Mouse (Mus musculus) heart, embryonic 13.5 days (tissue): ENCODE data around the gene Pla2g15. TPM values are rescaled to one million over a fixed set of nuclear protein-coding genes. Genes with fewer than 3 reads are reported as not detected.
A peak's percentile ranks its signal among the peaks of the same experiment; 100 is the strongest.

Experiments
- ATAC-seq: fragments of 200-750 bp; cut with Nextera tagmentation; 2 replicates; pipeline ENCODE4 v1.8.0; 2017; ENCODE audit warnings: moderate TSS enrichment; ENCODE audit not compliant: insufficient number of reproducible peaks, low FRiP score, low TSS enrichment; ENCODE audit errors: extremely low read depth
- H3K27ac ChIP-seq: fragments of 300-500 bp; sonication (generic); replicated peaks from 2 replicates; pipeline ENCODE4 v1.5.1; 2015; ENCODE audit warnings: moderate library complexity, mild to moderate bottlenecking, inconsistent platforms
- H3K27me3 ChIP-seq: fragments of 300-500 bp; sonication (generic); replicated peaks from 2 replicates; pipeline ENCODE4 v1.6.1; 2015; ENCODE audit warnings: mild to moderate bottlenecking, inconsistent platforms
- H3K36me3 ChIP-seq: fragments of 300-500 bp; sonication (generic); 2 replicates; pipeline ENCODE4 v1.6.1; 2015; ENCODE audit warnings: mild to moderate bottlenecking, inconsistent platforms
- H3K4me1 ChIP-seq: fragments of 300-500 bp; sonication (generic); 2 replicates; pipeline ENCODE4 v1.6.1; 2015; ENCODE audit warnings: inconsistent platforms
- H3K4me2 ChIP-seq: fragments of 300-500 bp; sonication (generic); 2 replicates; pipeline ENCODE4 v1.6.1; 2015; ENCODE audit warnings: inconsistent platforms, mild to moderate bottlenecking, moderate library complexity
- H3K4me3 ChIP-seq: fragments of 300-500 bp; sonication (generic); 2 replicates; pipeline ENCODE4 v1.5.1; 2015; ENCODE audit warnings: moderate library complexity, mild to moderate bottlenecking, inconsistent platforms
- H3K9ac ChIP-seq: fragments of 300-500 bp; sonication (generic); 2 replicates; pipeline ENCODE4 v1.6.1; 2015; ENCODE audit warnings: inconsistent platforms, mild to moderate bottlenecking, moderate library complexity
- H3K9me3 ChIP-seq: fragments of 300-500 bp; sonication (generic); 2 replicates; pipeline ENCODE4 v1.6.1; 2016; ENCODE audit warnings: inconsistent platforms
- WGBS: fragments of 180-500 bp; shearing (Covaris S2); methylation state at CpG from one replicate; pipeline ENCODE4 v1.1.7; 2015; ENCODE audit warnings: mixed read lengths; 5-methylcytosine and 5-hydroxymethylcytosine counted together
- polyA plus RNA-seq: library from polyadenylated mRNA; unstranded; fragments of >200 nt; fragmentation: Nextera tagmentation; extraction: Ambion mirVana; gene quantifications from 2 replicates; pipeline ENCODE4 v1.2.1, GENCODE M21; 2015

Pla2g15 gene
- polyA plus RNA-seq, 1 experiment from 2014 or later = 8.4 TPM

DNA sequence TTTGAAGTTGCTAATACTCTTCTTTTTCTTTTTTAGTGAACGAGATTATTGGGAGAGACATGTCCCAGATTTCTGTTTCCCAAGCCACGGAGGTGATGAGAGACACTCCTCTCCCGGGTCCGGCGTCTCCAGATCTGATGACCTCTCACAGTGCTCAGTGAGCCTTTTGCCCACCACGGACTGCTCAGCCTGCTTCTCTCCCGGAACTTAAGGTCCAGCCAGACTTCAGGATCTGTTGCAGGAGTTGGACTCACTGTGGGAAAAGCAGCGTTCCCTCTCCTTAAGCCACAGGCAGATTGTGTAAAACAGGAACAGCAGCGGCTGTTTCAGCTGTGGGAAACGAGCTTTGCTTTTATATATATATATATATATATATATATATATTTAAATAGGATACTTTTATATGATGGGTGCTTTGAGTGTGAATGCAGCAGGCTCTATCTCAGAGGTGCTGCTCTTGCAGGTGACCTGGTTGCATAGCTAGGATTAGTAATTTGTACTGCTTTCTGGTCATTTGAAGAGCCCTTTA, 22.3 kb upstream of the Pla2g15 start:
- H3K27me3 ChIP-seq = peaks cover 7% of the 10 kb centered on the region; the same call in 1 of the 2 replicates
- no peak overlapping the region for H3K9ac ChIP-seq
- peaks cover 76% of the 10 kb centered on the region for H3K36me3 ChIP-seq
- no peak overlapping the region for H3K4me2 ChIP-seq
- no peaks in the 10 kb centered on the region for H3K9me3 ChIP-seq
- ATAC-seq = no peak
- no peak overlapping the region for H3K4me3 ChIP-seq
- no peaks in the 10 kb centered on the region for H3K4me1 ChIP-seq
- H3K27ac ChIP-seq = no peak overlapping the region
- 82% methylated on average over 10 of the region's 10 CpGs for whole genome bisulfite sequencing

GRCm38 (mm10) chr8:106129232-106129930, 20.8 kb upstream of the Pla2g15 start:
- peaks cover 21% of the 10 kb centered on the region for H3K27me3 ChIP-seq
- no peak overlapping the region for H3K4me3 ChIP-seq
- peaks cover 68% of the 10 kb centered on the region for H3K36me3 ChIP-seq
- no peak overlapping the region for H3K4me2 ChIP-seq
- H3K27ac ChIP-seq = no peak overlapping the region
- no peak for ATAC-seq
- no peaks in the 10 kb centered on the region for H3K4me1 ChIP-seq
- H3K9ac ChIP-seq = no peak overlapping the region
- H3K9me3 ChIP-seq = no peaks in the 10 kb centered on the region

DNA sequence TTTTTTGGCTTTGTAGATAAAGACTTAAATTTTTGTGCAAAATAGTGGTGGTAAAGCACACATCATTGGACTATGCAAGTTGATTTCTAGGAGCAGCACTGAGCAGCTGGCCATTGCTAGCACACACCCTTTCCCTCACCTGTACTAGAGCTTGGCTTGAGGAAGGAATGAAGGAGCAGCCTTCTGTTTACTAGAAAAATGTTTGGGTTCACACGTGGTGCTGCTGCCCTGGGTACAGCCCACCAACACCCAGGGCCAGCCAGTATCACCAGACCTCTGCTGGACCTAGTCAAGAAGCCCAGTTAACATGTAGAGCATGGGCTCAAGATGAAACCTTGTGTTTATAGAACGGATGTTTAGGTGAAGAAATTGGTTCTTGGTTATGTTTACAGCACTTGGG, 20.2 kb upstream of the Pla2g15 start:
- no peak overlapping the region for H3K27ac ChIP-seq
- no peaks in the 10 kb centered on the region for H3K9me3 ChIP-seq
- no peak overlapping the region for H3K9ac ChIP-seq
- peaks cover 27% of the 10 kb centered on the region for H3K27me3 ChIP-seq
- no peak overlapping the region for H3K4me2 ChIP-seq
- no peak overlapping the region for H3K4me3 ChIP-seq
- no peak for ATAC-seq
- peaks cover 67% of the 10 kb centered on the region for H3K36me3 ChIP-seq
- 71% methylated on average over 2 of the region's 2 CpGs for WGBS
- H3K4me1 ChIP-seq = peaks cover 1% of the 10 kb centered on the region; the same call in 1 of the 2 replicates

- Histone ChIP-seq H3K4me1 (peaks cover 5% of the 10 kb centered on the region), H3K9ac (no peak overlapping the region), H3K4me2 (no peak overlapping the region), H3K9me3 (no peaks in the 10 kb centered on the region), H3K27me3 (peaks cover 32% of the 10 kb centered on the region), H3K36me3 (peaks cover 67% of the 10 kb centered on the region), H3K4me3 (no peak overlapping the region), H3K27ac (no peak overlapping the region)
- ATAC-seq = no peak
- 82% methylated on average over 2 of the region's 2 CpGs for WGBS
Observed at GRCm38 (mm10) chr8:106130505-106130904, 19.7 kb upstream of the Pla2g15 start.

DNA sequence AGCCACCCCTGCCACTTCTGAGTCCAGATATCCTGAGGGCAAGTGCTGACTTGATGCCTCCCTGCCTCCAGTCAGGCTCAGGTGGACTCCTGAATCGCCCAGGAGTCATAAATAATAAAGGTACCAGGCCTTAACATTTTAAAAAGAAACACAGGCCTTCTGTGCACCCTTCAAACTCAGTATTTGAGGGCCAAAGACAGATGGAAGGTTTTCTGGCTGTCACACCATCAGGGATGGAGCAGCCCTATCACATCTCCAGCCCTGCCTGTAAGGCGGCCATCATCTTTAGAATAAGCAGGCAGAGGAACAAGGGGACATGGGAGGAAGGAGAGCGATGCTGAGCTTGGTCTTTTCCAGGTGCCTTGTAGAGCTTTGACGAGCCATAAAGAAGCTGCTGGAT, 19.2 kb upstream of the Pla2g15 start:
- Histone ChIP-seq H3K4me3 (no peak overlapping the region), H3K4me1 (peaks cover 11% of the 10 kb centered on the region), H3K27me3 (peaks cover 38% of the 10 kb centered on the region), H3K36me3 (peaks cover 66% of the 10 kb centered on the region), H3K9ac (no peak overlapping the region), H3K27ac (no peak overlapping the region), H3K9me3 (no peaks in the 10 kb centered on the region), H3K4me2 (no peak overlapping the region)
- WGBS = 88% methylated on average over 4 of the region's 4 CpGs
- no peak for ATAC-seq

- WGBS = 76% methylated on average over 7 of the region's 7 CpGs
- Histone ChIP-seq H3K4me3 (no peak overlapping the region), H3K9ac (no peak overlapping the region), H3K27me3 (peaks cover 44% of the 10 kb centered on the region), H3K4me1 (peaks cover 17% of the 10 kb centered on the region), H3K4me2 (no peak overlapping the region), H3K27ac (no peak overlapping the region), H3K9me3 (no peaks in the 10 kb centered on the region), H3K36me3 (peaks cover 62% of the 10 kb centered on the region)
- no peak for ATAC-seq
Observed at GRCm38 (mm10) chr8:106131488-106132222, 18.5 kb upstream of the Pla2g15 start.

DNA sequence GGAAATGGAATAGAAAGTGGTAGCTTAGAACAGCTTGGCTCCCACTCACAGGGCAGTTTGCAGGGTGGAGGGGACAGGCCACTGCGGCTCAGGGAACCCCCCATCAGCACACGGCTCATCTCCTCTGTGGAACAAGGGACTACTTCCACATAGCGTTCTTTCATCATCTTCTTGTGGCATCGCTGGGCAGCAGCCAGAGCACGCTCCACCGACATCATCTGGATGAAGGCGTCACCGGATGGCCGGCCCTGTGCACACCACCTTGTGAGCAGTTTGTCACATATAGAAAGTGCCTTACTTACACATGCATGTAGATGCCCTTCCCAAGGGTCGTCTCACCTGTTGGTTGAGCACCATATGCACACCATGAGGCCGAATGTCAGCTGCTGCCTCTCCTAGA, 17.8 kb upstream of the Pla2g15 start:
- WGBS = 87% methylated on average over 11 of the region's 11 CpGs
- H3K27ac ChIP-seq = no peak overlapping the region
- no peaks in the 10 kb centered on the region for H3K9me3 ChIP-seq
- H3K27me3 ChIP-seq = peaks cover 51% of the 10 kb centered on the region
- H3K4me1 ChIP-seq = peaks cover 24% of the 10 kb centered on the region
- ATAC-seq = no peak
- H3K36me3 ChIP-seq = peaks cover 55% of the 10 kb centered on the region
- H3K4me2 ChIP-seq = no peak overlapping the region
- H3K9ac ChIP-seq = no peak overlapping the region
- no peak overlapping the region for H3K4me3 ChIP-seq

DNA sequence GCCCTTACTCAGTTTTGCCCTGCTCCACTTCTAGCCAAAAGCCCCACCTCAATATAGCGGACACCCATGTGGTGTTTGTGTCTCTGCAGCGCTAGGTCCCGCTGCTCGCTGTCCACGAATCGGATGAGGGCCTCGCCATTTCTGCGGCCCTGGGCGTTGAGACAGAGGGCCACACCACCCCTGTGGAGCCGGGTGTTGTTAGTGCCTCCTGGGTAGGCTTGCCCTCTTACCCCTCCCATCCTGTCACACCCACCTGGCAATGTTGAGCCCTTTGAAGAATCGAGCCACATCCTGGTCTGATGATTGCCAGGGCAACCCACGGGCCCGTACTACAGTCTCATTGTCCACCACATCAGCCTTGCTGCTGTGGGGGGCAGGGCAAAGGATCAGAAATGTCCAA, 16.7 kb upstream of the Pla2g15 start:
- 69% methylated on average over 13 of the region's 13 CpGs for WGBS
- peaks cover 53% of the 10 kb centered on the region for H3K27me3 ChIP-seq
- no peak overlapping the region for H3K4me3 ChIP-seq
- no peak overlapping the region for H3K9ac ChIP-seq
- H3K9me3 ChIP-seq = no peaks in the 10 kb centered on the region
- H3K4me1 ChIP-seq = peaks cover 31% of the 10 kb centered on the region
- H3K36me3 ChIP-seq = peaks cover 43% of the 10 kb centered on the region
- no peak overlapping the region for H3K27ac ChIP-seq
- no peak overlapping the region for H3K4me2 ChIP-seq
- ATAC-seq = no peak

DNA sequence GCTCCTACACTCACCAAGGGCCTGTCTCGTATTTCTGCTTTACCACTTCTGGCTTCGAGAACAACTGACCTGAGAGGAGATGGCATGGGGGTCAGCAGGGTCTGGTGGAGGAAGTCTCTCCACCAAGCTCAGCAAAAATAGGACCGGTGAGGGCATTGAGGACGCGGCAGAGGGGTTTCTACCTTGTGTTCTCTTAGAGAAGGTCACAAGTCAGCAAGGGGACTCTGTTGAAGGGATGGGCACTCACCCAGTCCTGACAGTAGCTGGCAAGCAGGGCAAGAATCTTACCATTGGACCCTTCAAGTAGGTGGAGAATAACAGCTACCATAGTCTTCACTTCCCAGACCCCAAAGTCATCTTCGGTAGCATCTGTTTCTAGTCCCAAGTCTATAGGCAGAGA, 16.3 kb upstream of the Pla2g15 start:
- Histone ChIP-seq H3K9ac (no peak overlapping the region), H3K36me3 (peaks cover 39% of the 10 kb centered on the region), H3K4me3 (no peak overlapping the region), H3K9me3 (no peaks in the 10 kb centered on the region), H3K27me3 (peaks cover 53% of the 10 kb centered on the region), H3K27ac (no peak overlapping the region), H3K4me2 (no peak overlapping the region), H3K4me1 (peaks cover 35% of the 10 kb centered on the region)
- WGBS = 59% methylated on average over 6 of the region's 6 CpGs
- ATAC-seq = no peak

DNA sequence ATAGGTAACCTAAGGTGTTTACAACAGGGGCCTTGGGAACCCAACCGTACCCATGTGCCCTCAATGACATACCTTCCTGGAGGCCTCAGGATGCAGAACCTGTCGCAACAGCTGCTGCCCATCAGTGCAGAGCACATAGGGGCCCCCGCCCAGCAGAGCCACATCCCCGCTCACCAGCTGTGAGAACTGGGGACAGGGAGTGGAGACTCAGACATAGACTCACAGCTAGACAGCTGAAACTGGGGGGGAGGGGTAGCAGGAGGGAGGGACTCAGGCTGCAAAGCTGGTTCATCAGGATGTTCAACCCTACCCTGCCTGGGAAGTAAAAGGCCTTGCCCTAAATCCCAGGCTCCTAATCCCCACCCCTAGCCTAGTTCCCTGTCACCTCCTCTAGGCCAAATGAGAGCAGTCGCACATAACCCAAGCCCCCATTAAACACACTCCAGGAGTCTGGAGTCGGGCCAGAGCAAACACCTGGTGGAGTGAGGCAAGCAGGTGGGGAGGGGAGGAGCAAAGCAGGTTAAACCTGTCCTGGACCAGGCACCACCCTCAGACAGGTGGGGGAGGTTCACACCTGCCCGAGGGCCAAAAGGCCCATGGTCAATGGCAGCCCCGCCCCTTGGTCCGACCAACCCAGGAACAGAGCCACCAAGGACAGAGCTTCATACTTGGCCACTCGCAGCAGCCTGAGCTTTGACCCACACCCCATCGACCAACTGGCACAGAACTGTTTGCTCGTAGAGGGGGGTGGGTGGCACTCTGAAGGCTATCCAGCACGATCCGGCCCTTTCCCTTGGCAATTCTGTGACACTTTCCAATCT, 15.2 kb upstream of the Pla2g15 start:
- H3K27ac ChIP-seq = no peak overlapping the region
- peak overlapping the region; percentile 97; the same call in 1 of the 2 replicates for H3K4me2 ChIP-seq
- H3K4me1 ChIP-seq = peaks cover 35% of the 10 kb centered on the region
- WGBS = 25% methylated on average over 14 of the region's 14 CpGs
- peaks cover 53% of the 10 kb centered on the region for H3K27me3 ChIP-seq
- peak overlapping the region; percentile 63 for H3K4me3 ChIP-seq
- no peak overlapping the region for H3K9ac ChIP-seq
- no peaks in the 10 kb centered on the region for H3K9me3 ChIP-seq
- H3K36me3 ChIP-seq = peaks cover 30% of the 10 kb centered on the region
- no peak for ATAC-seq

DNA sequence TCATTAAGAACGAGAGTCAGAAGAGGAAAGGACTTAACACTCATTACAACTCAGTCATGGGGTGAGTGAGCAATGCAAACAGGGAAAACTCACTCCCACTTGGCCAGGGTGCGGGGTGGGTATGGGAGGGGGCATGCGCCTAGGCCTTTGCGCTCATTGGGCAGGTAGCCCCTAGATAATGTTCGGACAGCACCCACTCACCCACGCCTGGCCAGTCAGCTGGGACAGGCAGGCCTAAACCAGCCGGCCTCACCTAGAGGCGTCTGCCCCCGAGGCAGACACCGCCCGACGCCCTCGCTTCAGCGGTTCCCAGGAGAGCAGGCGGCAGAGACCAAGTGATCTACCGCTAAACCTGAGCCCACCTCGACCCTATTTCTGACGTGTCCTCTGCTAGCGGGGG, 14.5 kb upstream of the Pla2g15 start:
- no peak overlapping the region for H3K27ac ChIP-seq
- WGBS = 5% methylated on average over 19 of the region's 19 CpGs

More for the DNA sequence above, 14.5 kb upstream of the Pla2g15 start:
- peak overlapping the region; percentile 97 for H3K4me2 ChIP-seq
- H3K36me3 ChIP-seq = peaks cover 23% of the 10 kb centered on the region
- H3K4me3 ChIP-seq = peak overlapping the region; percentile 63
- H3K27me3 ChIP-seq = peaks cover 53% of the 10 kb centered on the region
- peak overlapping the region; percentile 79; the same call in 1 of the 2 replicates for H3K9ac ChIP-seq
- H3K9me3 ChIP-seq = no peaks in the 10 kb centered on the region
- no peak for ATAC-seq
- H3K4me1 ChIP-seq = peaks cover 35% of the 10 kb centered on the region
